Mouse (Mus musculus) cerebellum, adult 11-12 months (tissue): ENCODE measurements around the gene Thap11.

Experiments used
- DNase-seq: peaks from one replicate; pipeline ENCODE4 v3.0.0; 2022

Gene Thap11

GRCm38 (mm10) chr8:105900941-105901616 lies 46.1 kb downstream of the Thap11 start:
- no peak for DNase-seq
